Mouse (Mus musculus) neural tube, embryonic 11.5 days (tissue): ENCODE measurements at regions not wholly inside any gene's neighbourhood (a gene's known extent, or its start where the extent isn't known, plus 50 kb on each side); places are given as distances from the start of the nearest gene placed in this dataset.
A peak's percentile ranks its signal among the peaks of the same experiment; 100 is the strongest.

Source experiments
- ATAC-seq: fragments of 200-750 bp; cut with Nextera tagmentation; 2 replicates; pipeline ENCODE4 v1.8.0; 2017; ENCODE audit warnings: moderate number of reproducible peaks, mild to moderate bottlenecking, moderate TSS enrichment, moderate library complexity; ENCODE audit not compliant: insufficient read depth, low FRiP score, low TSS enrichment
- DNase-seq: peaks from one replicate; pipeline ENCODE4 v3.0.0-alpha.2; 2015; ENCODE audit warnings: low spot score
- H3K27ac ChIP-seq: fragments of 300-500 bp; sonication (generic); 2 replicates; pipeline ENCODE4 v1.5.1; 2014; ENCODE audit warnings: low read depth, mild to moderate bottlenecking, low read length
- H3K27me3 ChIP-seq: fragments of 300-500 bp; sonication (generic); 2 replicates; pipeline ENCODE4 v1.6.1; 2014; ENCODE audit warnings: mild to moderate bottlenecking, low read length, mixed read lengths; ENCODE audit not compliant: control insufficient read depth, insufficient read depth
- H3K36me3 ChIP-seq: fragments of 300-500 bp; sonication (generic); 2 replicates; pipeline ENCODE4 v1.6.1; 2014; ENCODE audit warnings: mild to moderate bottlenecking, low read length, moderate library complexity, mixed read lengths; ENCODE audit not compliant: control insufficient read depth, insufficient read depth
- H3K4me1 ChIP-seq: fragments of 300-500 bp; sonication (generic); 2 replicates; pipeline ENCODE4 v1.6.1; 2014; ENCODE audit warnings: low read length, mixed read lengths; ENCODE audit not compliant: control insufficient read depth, insufficient read depth
- H3K4me2 ChIP-seq: fragments of 300-500 bp; sonication (generic); 2 replicates; pipeline ENCODE4 v1.6.1; 2014; ENCODE audit warnings: low read depth, mild to moderate bottlenecking, moderate library complexity
- H3K4me3 ChIP-seq: fragments of 300-500 bp; sonication (generic); 2 replicates; pipeline ENCODE4 v1.5.1; 2014; ENCODE audit warnings: low read depth, low read length
- H3K9ac ChIP-seq: fragments of 300-500 bp; sonication (generic); 2 replicates; pipeline ENCODE4 v1.6.1; 2014; ENCODE audit warnings: mild to moderate bottlenecking, low read length
- H3K9me3 ChIP-seq: fragments of 300-500 bp; sonication (generic); 2 replicates; pipeline ENCODE4 v1.6.1; 2016; ENCODE audit warnings: low read length; ENCODE audit not compliant: control insufficient read depth
- WGBS: fragments of 180-500 bp; shearing (Covaris S2); extraction: QIAGEN DNeasy Blood & Tissue Kit; methylation state at CpG from one replicate; pipeline ENCODE4 v1.1.7; 2014; 5-methylcytosine and 5-hydroxymethylcytosine counted together

GRCm38 (mm10) chr9:82709991-82710593 lies 119.2 kb upstream of the Irak1bp1 start:
- Histone ChIP-seq H3K9me3 (no peaks in the 10 kb centered on the region), H3K36me3 (no peaks in the 10 kb centered on the region), H3K27me3 (no peaks in the 10 kb centered on the region), H3K9ac (no peak overlapping the region), H3K4me3 (no peak overlapping the region), H3K4me1 (no peaks in the 10 kb centered on the region), H3K4me2 (no peak overlapping the region), H3K27ac (no peak overlapping the region)
- ATAC-seq (peak; percentile 32; the same call in 1 of the 2 replicates), DNase-seq (no peak)
- 75% methylated on average over 12 of the region's 12 CpGs for WGBS

DNA sequence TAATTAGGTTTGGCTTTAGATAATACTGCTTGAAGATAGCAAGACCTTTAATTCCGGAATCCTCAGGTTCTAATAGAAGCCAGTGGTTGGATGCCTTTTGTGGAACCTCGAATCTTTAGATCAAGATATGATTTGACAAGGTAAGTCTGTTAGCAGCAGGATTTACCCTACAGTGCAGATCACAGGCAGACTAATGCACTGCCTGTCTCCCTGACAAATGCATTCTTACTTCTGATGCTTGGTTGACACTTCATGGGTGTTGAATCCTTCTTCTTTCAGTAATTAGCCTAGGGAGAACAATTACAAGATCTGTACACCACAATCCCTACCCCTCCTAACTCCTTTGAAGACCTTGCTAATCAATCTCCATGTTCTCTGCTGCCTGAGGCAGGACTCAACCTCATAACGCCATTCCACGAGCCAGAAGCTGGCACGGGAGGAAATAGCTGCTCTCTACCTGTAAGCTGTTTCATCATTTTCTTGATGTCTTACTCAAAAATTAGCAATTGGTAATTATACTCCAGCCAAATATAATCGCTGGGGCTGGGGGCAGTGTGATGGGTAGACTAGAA lies 118.3 kb upstream of the Irak1bp1 start:
- no peaks in the 10 kb centered on the region for H3K27me3 ChIP-seq
- H3K36me3 ChIP-seq = no peaks in the 10 kb centered on the region
- no peak overlapping the region for H3K27ac ChIP-seq
- 74% methylated on average over 6 of the region's 6 CpGs for WGBS
- H3K4me3 ChIP-seq = no peak overlapping the region
- DNase-seq = no peak
- H3K4me2 ChIP-seq = no peak overlapping the region
- H3K4me1 ChIP-seq = no peaks in the 10 kb centered on the region
- no peaks in the 10 kb centered on the region for H3K9me3 ChIP-seq
- ATAC-seq = no peak
- H3K9ac ChIP-seq = no peak overlapping the region

DNA sequence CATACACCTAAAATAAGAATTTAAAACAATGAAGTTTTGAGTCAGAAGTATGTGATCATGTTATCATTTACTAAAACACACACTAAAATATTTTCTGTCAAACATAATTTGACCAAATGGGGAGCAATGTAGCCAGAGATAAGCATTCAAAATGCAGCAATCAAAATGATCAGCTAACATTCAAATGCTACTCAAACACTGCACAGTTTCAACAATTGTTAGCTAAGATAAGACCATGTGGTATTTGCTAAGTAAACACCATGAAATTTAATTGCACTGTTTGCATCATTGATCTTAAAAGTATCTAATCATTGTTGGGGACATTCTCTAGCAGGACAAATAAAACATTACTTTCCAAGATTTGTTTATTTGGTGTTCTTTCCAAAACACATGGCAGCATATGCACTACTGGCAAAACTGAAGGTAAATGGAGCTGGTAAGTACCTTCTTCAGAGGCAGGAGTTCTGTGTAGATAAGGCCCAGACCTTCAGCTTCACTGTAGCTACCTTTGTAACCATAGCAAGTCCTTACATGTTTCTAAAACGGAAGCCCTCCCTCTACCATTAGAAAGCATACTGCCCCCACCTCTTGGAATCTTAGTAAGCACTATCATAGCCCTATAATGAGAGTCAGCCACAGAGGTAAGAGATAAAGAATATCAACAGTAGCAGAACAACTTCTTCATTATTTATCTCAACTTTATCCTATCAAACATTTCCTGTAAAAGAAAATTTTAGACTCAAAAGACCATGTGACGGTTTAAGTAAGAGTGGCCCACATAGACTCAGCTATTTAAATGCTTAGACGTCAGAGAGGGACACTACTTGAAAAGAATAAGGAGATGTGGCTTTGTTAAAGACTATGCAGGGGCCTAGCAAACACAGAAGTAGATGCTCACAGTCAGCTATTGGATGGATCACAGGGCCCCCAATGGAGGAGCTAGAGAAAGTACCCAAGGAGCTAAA lies 116.3 kb upstream of the Irak1bp1 start:
- no peaks in the 10 kb centered on the region for H3K27me3 ChIP-seq
- no peak overlapping the region for H3K4me2 ChIP-seq

DNA sequence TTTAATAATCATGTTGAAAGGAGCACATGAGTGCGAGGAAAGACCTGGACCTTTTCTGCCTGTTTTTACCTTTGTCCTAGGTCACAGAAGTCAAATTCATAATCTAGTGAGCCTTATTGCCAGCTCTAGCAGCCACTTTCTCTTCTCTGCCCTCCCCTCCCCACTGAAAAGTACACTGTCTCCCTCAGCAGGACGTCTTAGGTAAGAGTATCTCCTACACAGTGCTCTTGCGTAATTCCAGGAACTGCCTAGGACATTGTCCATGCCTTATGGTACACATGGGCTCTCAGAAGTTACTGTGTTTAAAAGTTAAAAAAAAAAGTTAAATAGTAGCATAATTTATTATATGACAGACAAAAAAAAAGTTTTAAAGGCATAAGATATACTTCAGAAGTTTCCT lies 100.7 kb upstream of the Irak1bp1 start:
- WGBS = 68% methylated on average over 3 of the region's 3 CpGs
- no peaks in the 10 kb centered on the region for H3K27me3 ChIP-seq

More for the DNA sequence above, 116.3 kb upstream of the Irak1bp1 start:
- Histone ChIP-seq H3K4me3 (no peak overlapping the region), H3K9ac (no peak overlapping the region), H3K27ac (no peak overlapping the region), H3K4me1 (no peaks in the 10 kb centered on the region), H3K36me3 (no peaks in the 10 kb centered on the region), H3K9me3 (no peaks in the 10 kb centered on the region)
- ATAC-seq (no peak), DNase-seq (no peak)
- WGBS = 86% methylated on average over 3 of the region's 3 CpGs

GRCm38 (mm10) chr9:82729646-82730045 lies 99.7 kb upstream of the Irak1bp1 start:
- ATAC-seq = no peak; the same call in 1 of the 2 replicates
- no peak overlapping the region for H3K4me3 ChIP-seq
- DNase-seq = no peak
- H3K4me2 ChIP-seq = no peak overlapping the region
- no peak overlapping the region for H3K27ac ChIP-seq
- H3K27me3 ChIP-seq = no peaks in the 10 kb centered on the region
- WGBS = 74% methylated on average over 4 of the region's 4 CpGs
- H3K4me1 ChIP-seq = no peaks in the 10 kb centered on the region
- no peaks in the 10 kb centered on the region for H3K36me3 ChIP-seq
- no peak overlapping the region for H3K9ac ChIP-seq
- H3K9me3 ChIP-seq = no peaks in the 10 kb centered on the region

More for the DNA sequence above, 100.7 kb upstream of the Irak1bp1 start:
- H3K27ac ChIP-seq = no peak overlapping the region
- H3K9me3 ChIP-seq = no peaks in the 10 kb centered on the region
- H3K4me3 ChIP-seq = no peak overlapping the region
- H3K4me1 ChIP-seq = no peaks in the 10 kb centered on the region
- DNase-seq (no peak), ATAC-seq (no peak)
- no peaks in the 10 kb centered on the region for H3K36me3 ChIP-seq
- no peak overlapping the region for H3K9ac ChIP-seq
- H3K4me2 ChIP-seq = no peak overlapping the region

GRCm38 (mm10) chr9:82733024-82733585 lies 96.2 kb upstream of the Irak1bp1 start:
- no peaks in the 10 kb centered on the region for H3K4me1 ChIP-seq
- DNase-seq = no peak
- H3K27ac ChIP-seq = no peak overlapping the region
- no peaks in the 10 kb centered on the region for H3K9me3 ChIP-seq
- WGBS = 89% methylated on average over 3 of the region's 3 CpGs
- H3K27me3 ChIP-seq = no peaks in the 10 kb centered on the region
- no peak overlapping the region for H3K4me3 ChIP-seq
- H3K36me3 ChIP-seq = no peaks in the 10 kb centered on the region
- H3K9ac ChIP-seq = no peak overlapping the region
- no peak overlapping the region for H3K4me2 ChIP-seq
- ATAC-seq = no peak

DNA sequence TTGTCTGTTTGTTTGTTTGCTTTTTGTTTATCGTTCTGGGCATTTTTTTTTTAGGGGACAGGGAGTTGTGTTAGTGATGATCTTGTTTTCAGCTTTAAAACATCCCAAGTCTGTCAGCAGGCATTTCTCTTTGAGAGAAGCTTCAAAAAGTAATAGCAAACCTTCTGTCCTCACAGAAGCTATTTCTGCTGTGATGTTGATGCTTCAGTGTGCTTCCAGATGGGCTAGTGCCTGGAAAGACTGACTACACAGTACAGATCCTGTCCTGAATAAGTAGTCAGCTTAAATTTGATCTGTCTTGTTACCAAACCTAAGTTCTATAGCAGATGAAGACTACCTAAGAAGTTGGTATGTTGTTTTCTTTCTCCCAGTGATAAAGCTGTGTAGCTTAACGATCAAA lies 94.4 kb upstream of the Irak1bp1 start:
- H3K4me1 ChIP-seq = no peaks in the 10 kb centered on the region
- no peaks in the 10 kb centered on the region for H3K27me3 ChIP-seq
- H3K4me3 ChIP-seq = no peak overlapping the region
- H3K4me2 ChIP-seq = no peak overlapping the region
- H3K27ac ChIP-seq = no peak overlapping the region
- DNase-seq (no peak), ATAC-seq (no peak)
- 76% methylated on average over 2 of the region's 2 CpGs for WGBS
- H3K9ac ChIP-seq = no peak overlapping the region
- no peaks in the 10 kb centered on the region for H3K9me3 ChIP-seq
- H3K36me3 ChIP-seq = no peaks in the 10 kb centered on the region

DNA sequence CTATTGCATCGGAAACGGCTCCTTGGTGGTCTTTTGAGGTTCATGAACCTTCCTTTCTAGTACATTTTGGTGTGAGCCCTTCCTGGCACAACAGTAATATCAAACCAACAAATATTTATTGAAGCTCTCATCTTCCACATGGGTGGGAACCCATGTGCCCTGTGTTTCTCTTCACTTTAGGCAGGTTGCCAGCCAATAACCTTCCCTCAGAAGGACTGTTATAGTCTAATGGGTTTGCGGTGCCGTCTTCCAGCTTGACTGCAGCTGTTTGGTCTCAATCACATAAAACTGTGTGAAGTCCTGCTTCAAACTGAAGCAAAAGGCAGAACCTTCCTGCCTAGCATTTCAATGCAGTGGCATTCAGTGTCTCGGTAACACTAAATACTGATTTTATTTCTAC lies 69.4 kb upstream of the Irak1bp1 start:
- no peaks in the 10 kb centered on the region for H3K9me3 ChIP-seq
- H3K27me3 ChIP-seq = no peaks in the 10 kb centered on the region
- no peaks in the 10 kb centered on the region for H3K36me3 ChIP-seq
- H3K4me1 ChIP-seq = no peaks in the 10 kb centered on the region
- H3K27ac ChIP-seq = no peak overlapping the region
- H3K9ac ChIP-seq = no peak overlapping the region
- DNase-seq (no peak), ATAC-seq (no peak)
- H3K4me2 ChIP-seq = no peak overlapping the region
- no peak overlapping the region for H3K4me3 ChIP-seq
- WGBS = 80% methylated on average over 5 of the region's 5 CpGs
